Comparison of ENCODE assay signal across 16 mouse cellular contexts in the genomic region with DNA sequence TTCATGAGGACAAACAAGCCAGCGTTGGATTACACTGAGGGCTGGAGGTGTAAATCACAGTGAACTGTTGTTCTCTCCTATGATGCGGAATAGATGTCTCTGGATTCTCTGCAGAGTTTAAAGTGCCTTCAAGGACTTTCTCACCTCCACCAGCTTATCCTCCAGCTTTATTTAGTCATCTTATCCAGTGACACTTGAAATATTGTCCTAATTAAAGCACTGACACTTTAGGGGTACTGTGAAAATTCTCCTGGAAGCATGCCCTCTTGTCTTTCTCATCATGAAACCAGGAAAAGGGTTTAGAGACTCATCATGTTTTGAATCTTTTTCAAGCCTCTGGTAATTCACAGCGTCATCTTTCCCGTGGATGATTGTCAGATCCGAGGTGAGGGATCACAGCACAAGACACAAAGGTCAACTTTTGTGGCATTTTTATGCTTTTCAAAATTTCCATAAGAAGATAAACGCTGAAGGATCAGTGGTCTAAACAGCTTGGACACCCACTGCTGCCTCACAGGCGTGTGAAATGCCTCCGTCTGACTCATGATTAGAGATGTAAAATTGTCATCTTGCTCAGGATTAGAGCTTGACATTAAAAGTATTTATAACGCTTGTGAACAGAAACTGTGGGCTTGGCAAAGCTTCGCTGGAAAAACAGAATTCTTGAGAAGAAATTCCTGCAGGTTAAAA.
DNase-seq lines count a peak whose midpoint lies in the region; ATAC-seq lines count a peak whose summit lies in the region.
"Had no signal": no experiment of that assay in that cellular context is flagged by ENCODE, and none has a peak within 500 bp of the region (broad histone marks: within the 10 kb centered on the region; RNA-seq: fewer than 3 reads in every experiment).

No protein-coding gene starts in this region.

- H3K4me1 ChIP-seq in heart, embryonic 11.5 days (ENCODE audit: control insufficient read depth, insufficient read depth, low read length), result no peaks in the 10 kb centered on the region
- H3K4me1 ChIP-seq: embryonic facial prominence, embryonic 10.5 days; limb, embryonic 15.5 days had no signal

- H3K4me2 ChIP-seq in heart, embryonic 11.5 days, result peak overlapping the region; percentile 4; the same call in 1 of the 2 replicates
- H3K4me2 ChIP-seq: hindbrain, embryonic 13.5 days; limb, embryonic 15.5 days; lung, embryonic 14.5 days had no signal

- H3K9ac ChIP-seq in heart, embryonic 11.5 days (ENCODE audit: low read depth, low read length), result no peak overlapping the region
- H3K9ac ChIP-seq: hindbrain, embryonic 13.5 days; limb, embryonic 15.5 days; lung, embryonic 14.5 days had no signal

- DNase-seq in heart, postnatal 4 days, result no peak
- DNase-seq in brain, adult 2 months (ENCODE audit: low read depth, low spot score), result peak; percentile 76
- peak; percentile 43 to 62 for DNase-seq in frontal cortex, adult 2 months (ENCODE audit: extremely low spot score in 1 of 2, low spot score in 1 of 2)
- peak; percentile 18 to 26 for DNase-seq in left cerebral cortex, postnatal 14 days (ENCODE audit: low spot score in 2 of 2)
- no peak for DNase-seq in adrenal gland, postnatal 10 days
- DNase-seq in gastrocnemius, adult 18-20 months (ENCODE audit: low spot score), result no peak
- DNase-seq: gastrocnemius, adult 2 months; kidney, postnatal 25 days; lung, embryonic 14.5 days; retina, postnatal 1 day had no signal

- ATAC-seq in heart, embryonic 11.5 days (replicated peaks; ENCODE audit: insufficient number of reproducible peaks, low FRiP score, low TSS enrichment), result no peak
- ATAC-seq: intestine, postnatal 0 days had no signal

- WGBS in heart, embryonic 11.5 days (ENCODE audit: insufficient replicate concordance), result 51% methylated on average over 10 of the region's 10 CpGs

- H3K4me3 ChIP-seq in heart, embryonic 11.5 days (ENCODE audit: low read depth, low read length), result no peak overlapping the region
- H3K4me3 ChIP-seq: embryonic facial prominence, embryonic 10.5 days; gastrocnemius, adult 2 months; hindbrain, embryonic 13.5 days; limb, embryonic 15.5 days had no signal

- no peaks in the 10 kb centered on the region for H3K27me3 ChIP-seq in heart, embryonic 11.5 days (ENCODE audit: control insufficient read depth, insufficient read depth, low read length)
- H3K27me3 ChIP-seq: CH12.LX; hindbrain, embryonic 13.5 days; limb, embryonic 15.5 days had no signal

- intact Hi-C loops in left cerebral cortex, postnatal 14 days (cut with DNase I), result no loop called here

- peak overlapping the region; percentile 63 for H3K27ac ChIP-seq in heart, embryonic 11.5 days (ENCODE audit: low read depth, low read length)
- H3K27ac ChIP-seq: embryonic facial prominence, embryonic 10.5 days; gastrocnemius, adult 2 months; hindbrain, embryonic 13.5 days; limb, embryonic 15.5 days had no signal

- no peaks in the 10 kb centered on the region for H3K9me3 ChIP-seq in heart, embryonic 11.5 days (replicated peaks; ENCODE audit: control insufficient read depth, low read length)
- H3K9me3 ChIP-seq: embryonic facial prominence, embryonic 10.5 days; hindbrain, embryonic 13.5 days; limb, embryonic 15.5 days had no signal

- H3K36me3 ChIP-seq in heart, embryonic 11.5 days (ENCODE audit: control insufficient read depth, insufficient read depth, low read length), result no peaks in the 10 kb centered on the region
- H3K36me3 ChIP-seq: embryonic facial prominence, embryonic 10.5 days; hindbrain, embryonic 13.5 days; limb, embryonic 15.5 days had no signal

Comparison
In these comparisons a context has a peak if more than half of its experiments do, and no peak if none do; other contexts are left out.
1. DNase-seq: peak in brain, adult 2 months (single experiment), frontal cortex, adult 2 months (2 of 2) and left cerebral cortex, postnatal 14 days (2 of 2); none in heart, postnatal 4 days (single experiment), adrenal gland, postnatal 10 days (single experiment) and gastrocnemius, adult 18-20 months (single experiment).